Mouse (Mus musculus) intestine, postnatal 0 days (tissue): ENCODE results near the gene Hpcal4. TPM values are rescaled to one million over a fixed set of nuclear protein-coding genes. Genes with fewer than 3 reads are reported as not detected.

ENCODE experiments used
- ATAC-seq: fragments of 200-750 bp; cut with Nextera tagmentation; 2 replicates; pipeline ENCODE4 v1.8.0; 2017; ENCODE audit warnings: mild to moderate bottlenecking, moderate TSS enrichment, moderate library complexity
- H3K27ac ChIP-seq: fragments of 300-500 bp; sonication (generic); 2 replicates; pipeline ENCODE4 v1.5.1; 2014; ENCODE audit warnings: mild to moderate bottlenecking, low read depth, low read length, moderate library complexity
- H3K27me3 ChIP-seq: fragments of 300-500 bp; sonication (generic); replicated peaks from 2 replicates; pipeline ENCODE4 v1.6.1; 2014; ENCODE audit warnings: low read length, mixed read lengths; ENCODE audit not compliant: control insufficient read depth, insufficient read depth
- H3K36me3 ChIP-seq: fragments of 300-500 bp; sonication (generic); 2 replicates; pipeline ENCODE4 v1.6.1; 2014; ENCODE audit warnings: mild to moderate bottlenecking, moderate library complexity; ENCODE audit not compliant: control insufficient read depth, insufficient read depth
- H3K4me1 ChIP-seq: fragments of 300-500 bp; sonication (generic); replicated peaks from 2 replicates; pipeline ENCODE4 v1.6.1; 2014; ENCODE audit warnings: antibody characterized with exemption, low read length, mixed read lengths; ENCODE audit not compliant: control insufficient read depth, insufficient read depth
- H3K4me2 ChIP-seq: fragments of 300-500 bp; sonication (generic); replicated peaks from 2 replicates; pipeline ENCODE4 v1.6.1; 2014; ENCODE audit warnings: low read depth, mild to moderate bottlenecking, moderate library complexity
- H3K4me3 ChIP-seq: fragments of 300-500 bp; sonication (generic); 2 replicates; pipeline ENCODE4 v1.5.1; 2014; ENCODE audit warnings: low read depth, low read length
- H3K9ac ChIP-seq: fragments of 300-500 bp; sonication (generic); 2 replicates; pipeline ENCODE4 v1.6.1; 2014; ENCODE audit warnings: mild to moderate bottlenecking, low read depth, low read length
- H3K9me3 ChIP-seq: fragments of 300-500 bp; sonication (generic); 2 replicates; pipeline ENCODE4 v1.6.1; 2016; ENCODE audit warnings: mixed run types; ENCODE audit not compliant: control insufficient read depth
- CTCF ChIP-seq: sonication (generic); IDR thresholded peaks from 2 replicates; pipeline ENCODE4 v1.5.1; 2016; ENCODE audit warnings: low read depth, mild to moderate bottlenecking, control low read depth, antibody characterized with exemption, moderate library complexity
- WGBS: fragments of 180-500 bp; shearing (Covaris S2); extraction: QIAGEN DNeasy Blood & Tissue Kit; methylation state at CpG from one replicate; pipeline ENCODE4 v1.1.7; 2014; 5-methylcytosine and 5-hydroxymethylcytosine counted together
- polyA plus RNA-seq: library from polyadenylated mRNA; unstranded; fragments of >200 nt; fragmentation: Nextera tagmentation; extraction: Ambion mirVana; gene quantifications from 2 replicates; pipeline ENCODE4 v1.2.1, GENCODE M21; 2015

The Hpcal4 gene
- polyA plus RNA-seq, 1 experiment from 2014 or later = 5.0 TPM

DNA sequence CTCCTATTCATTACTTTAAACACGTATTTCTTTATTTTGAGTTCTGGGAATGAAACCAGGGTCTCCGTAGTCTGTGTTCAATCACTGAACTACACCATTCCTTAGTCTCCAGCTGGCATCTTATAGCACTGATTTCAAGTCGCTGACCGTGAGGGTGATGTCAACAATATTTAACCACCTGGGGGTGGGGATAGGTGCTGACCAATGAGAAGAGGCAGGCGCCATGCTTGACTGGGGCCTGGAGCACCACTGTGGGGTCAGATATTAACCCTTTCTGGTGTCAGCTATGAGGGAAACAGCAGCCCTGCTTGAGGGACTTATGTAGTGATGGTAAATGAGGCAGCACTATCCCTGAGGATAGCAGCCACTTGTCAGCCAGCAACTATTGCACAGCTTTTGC is 28.4 kb downstream of the Hpcal4 start:
- H3K27me3 ChIP-seq = no peaks in the 10 kb centered on the region; the same call in 1 of the 2 replicates
- WGBS = 36% methylated on average over 5 of the region's 5 CpGs
- TF ChIP-seq CTCF = no peak
- no peak for ATAC-seq
- H3K27ac ChIP-seq = no peak overlapping the region
- no peaks in the 10 kb centered on the region for H3K36me3 ChIP-seq
- H3K9me3 ChIP-seq = no peaks in the 10 kb centered on the region
- H3K4me1 ChIP-seq = no peaks in the 10 kb centered on the region
- no peak overlapping the region for H3K9ac ChIP-seq
- H3K4me3 ChIP-seq = no peak overlapping the region
- no peak overlapping the region for H3K4me2 ChIP-seq

DNA sequence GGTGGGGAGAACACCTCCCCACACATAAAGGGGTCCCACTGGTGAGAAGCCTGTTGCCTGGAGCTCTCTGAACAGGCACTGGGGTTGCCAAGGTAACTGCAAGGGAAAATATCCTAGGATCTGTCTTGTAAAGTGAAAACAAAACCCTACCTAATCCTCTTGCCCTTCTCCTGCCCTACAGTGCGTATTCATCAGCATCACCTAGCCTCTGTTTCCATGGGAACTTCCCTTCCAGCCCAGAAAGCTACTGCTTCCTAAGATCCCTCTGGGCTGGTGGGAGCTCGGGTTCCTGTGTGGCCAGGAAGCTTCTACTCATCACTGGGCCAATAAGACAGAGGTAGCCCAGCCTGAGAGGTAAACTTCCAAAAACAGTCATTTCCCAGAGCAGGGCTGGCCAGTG is 29.3 kb downstream of the Hpcal4 start:
- no peak for TF ChIP-seq CTCF
- no peak for ATAC-seq
- Histone ChIP-seq H3K36me3 (no peaks in the 10 kb centered on the region), H3K4me1 (no peaks in the 10 kb centered on the region), H3K27me3 (no peaks in the 10 kb centered on the region; the same call in 1 of the 2 replicates), H3K4me2 (no peak overlapping the region), H3K9me3 (no peaks in the 10 kb centered on the region), H3K9ac (no peak overlapping the region), H3K27ac (no peak overlapping the region), H3K4me3 (no peak overlapping the region)
- 60% methylated on average over 2 of the region's 2 CpGs for WGBS

DNA sequence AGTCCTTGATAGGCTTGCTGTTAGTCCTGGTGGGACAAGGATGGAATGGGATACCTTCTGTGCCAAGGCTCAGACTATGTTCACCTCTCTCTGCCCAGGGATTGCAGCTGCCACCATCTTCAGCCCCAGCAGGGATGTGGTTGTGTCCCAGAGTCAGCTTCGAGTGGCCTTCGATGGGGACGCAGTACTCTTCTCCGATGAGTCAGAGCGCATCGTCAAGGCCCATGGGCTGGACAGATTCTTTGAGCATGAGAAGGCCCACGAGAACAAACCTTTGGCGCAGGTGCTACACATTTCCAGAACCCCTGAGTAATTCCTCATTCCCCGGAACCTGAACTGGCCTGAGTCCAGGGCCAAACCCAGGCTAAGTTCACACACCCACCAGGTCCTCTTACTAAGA is 30.9 kb downstream of the Hpcal4 start:
- TF ChIP-seq CTCF = no peak
- WGBS = 90% methylated on average over 9 of the region's 9 CpGs
- no peak overlapping the region for H3K4me2 ChIP-seq

DNA sequence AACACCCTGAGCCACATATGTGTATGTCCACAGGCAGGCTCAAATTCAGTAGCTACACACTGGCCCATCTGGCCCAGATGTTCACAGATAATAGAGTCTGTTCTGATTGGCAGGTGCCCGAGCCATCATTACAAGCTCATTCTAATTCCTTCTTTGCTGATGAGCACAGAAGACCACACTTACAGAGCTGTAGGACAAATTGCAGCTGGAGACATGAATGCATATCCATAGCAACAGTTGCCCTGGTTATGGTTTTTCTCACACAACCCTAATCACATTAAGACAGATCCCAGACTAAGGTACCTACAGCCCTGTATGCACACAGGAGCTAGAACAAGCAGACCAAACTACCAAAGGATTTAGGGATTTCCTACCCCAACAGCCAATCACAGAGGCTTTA is 32.3 kb downstream of the Hpcal4 start:
- Histone ChIP-seq H3K4me2 (no peak overlapping the region), H3K4me1 (no peaks in the 10 kb centered on the region), H3K9me3 (no peaks in the 10 kb centered on the region), H3K4me3 (no peak overlapping the region), H3K36me3 (no peaks in the 10 kb centered on the region), H3K9ac (no peak overlapping the region), H3K27me3 (no peaks in the 10 kb centered on the region), H3K27ac (no peak overlapping the region)
- WGBS = 73% methylated on average over 1 of the region's 1 CpGs
- no peak for ATAC-seq
- TF ChIP-seq CTCF = no peak

More for the DNA sequence above, 30.9 kb downstream of the Hpcal4 start:
- no peaks in the 10 kb centered on the region for H3K4me1 ChIP-seq
- no peak overlapping the region for H3K9ac ChIP-seq
- H3K4me3 ChIP-seq = no peak overlapping the region
- no peak for ATAC-seq
- no peaks in the 10 kb centered on the region for H3K36me3 ChIP-seq
- no peaks in the 10 kb centered on the region for H3K27me3 ChIP-seq
- H3K27ac ChIP-seq = no peak overlapping the region
- no peaks in the 10 kb centered on the region for H3K9me3 ChIP-seq

DNA sequence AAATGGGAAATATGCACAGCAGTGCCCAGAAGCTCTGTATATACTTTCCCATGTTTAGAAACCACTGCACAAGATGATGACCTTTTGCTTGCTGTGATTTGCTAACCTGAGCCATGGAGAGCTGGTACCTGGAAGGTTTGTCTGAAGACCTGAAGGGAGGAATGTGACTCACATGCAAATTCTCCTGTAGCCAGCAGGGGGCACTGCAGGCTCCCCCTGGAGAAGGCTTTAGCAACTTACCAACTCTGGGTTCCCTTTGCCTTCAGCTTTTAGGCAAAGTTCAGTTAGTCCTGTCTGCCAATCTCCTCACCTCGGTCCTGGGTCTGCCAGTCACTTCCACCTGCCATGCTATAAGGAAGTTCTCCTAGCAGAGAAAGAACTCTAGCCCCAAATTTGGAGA is 33.8 kb downstream of the Hpcal4 start:
- H3K36me3 ChIP-seq = no peaks in the 10 kb centered on the region
- no peak overlapping the region for H3K27ac ChIP-seq
- H3K4me3 ChIP-seq = no peak overlapping the region
- WGBS = 11% methylated on average over 1 of the region's 1 CpGs
- ATAC-seq = no peak
- no peaks in the 10 kb centered on the region for H3K27me3 ChIP-seq
- TF ChIP-seq CTCF = peak; percentile 89
- H3K9ac ChIP-seq = no peak overlapping the region
- H3K9me3 ChIP-seq = no peaks in the 10 kb centered on the region
- no peaks in the 10 kb centered on the region for H3K4me1 ChIP-seq
- no peak overlapping the region for H3K4me2 ChIP-seq

DNA sequence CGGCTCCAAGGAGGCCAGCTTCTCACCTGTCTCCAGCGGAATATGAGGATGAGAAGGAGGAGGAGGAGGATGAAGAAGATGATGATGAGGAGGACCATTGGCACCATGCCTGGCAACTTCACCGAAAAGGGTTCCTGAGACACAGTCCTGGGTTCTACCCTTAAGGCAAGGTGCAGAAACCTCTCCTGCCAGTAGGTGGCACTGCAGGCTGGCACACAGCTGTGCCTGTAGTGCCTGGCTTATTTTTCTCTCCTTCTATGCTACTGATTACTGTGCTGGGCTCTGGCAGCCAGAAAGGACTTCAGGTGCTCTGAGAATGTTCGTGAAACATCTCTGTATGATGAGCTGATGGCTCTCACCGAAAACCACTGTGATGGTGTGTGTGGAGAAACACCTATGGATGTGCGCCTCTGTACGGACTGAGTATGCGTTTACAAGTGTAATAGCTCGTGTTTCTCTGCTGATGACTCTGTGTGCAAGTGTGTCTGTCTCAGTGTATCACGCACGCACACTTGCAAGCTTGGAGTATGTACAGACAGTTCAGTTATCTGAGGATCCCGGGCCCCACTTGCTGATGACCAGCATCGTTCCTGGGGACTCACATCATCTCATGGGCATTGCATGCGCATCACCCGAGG is 36.8 kb downstream of the Hpcal4 start:
- Histone ChIP-seq H3K27ac (no peak overlapping the region), H3K9ac (no peak overlapping the region), H3K36me3 (no peaks in the 10 kb centered on the region), H3K4me2 (no peak overlapping the region), H3K27me3 (no peaks in the 10 kb centered on the region), H3K4me1 (no peaks in the 10 kb centered on the region), H3K9me3 (no peaks in the 10 kb centered on the region), H3K4me3 (no peak overlapping the region)
- TF ChIP-seq CTCF = peak; percentile 97
- no peak for ATAC-seq
- 66% methylated on average over 15 of the region's 15 CpGs for WGBS

DNA sequence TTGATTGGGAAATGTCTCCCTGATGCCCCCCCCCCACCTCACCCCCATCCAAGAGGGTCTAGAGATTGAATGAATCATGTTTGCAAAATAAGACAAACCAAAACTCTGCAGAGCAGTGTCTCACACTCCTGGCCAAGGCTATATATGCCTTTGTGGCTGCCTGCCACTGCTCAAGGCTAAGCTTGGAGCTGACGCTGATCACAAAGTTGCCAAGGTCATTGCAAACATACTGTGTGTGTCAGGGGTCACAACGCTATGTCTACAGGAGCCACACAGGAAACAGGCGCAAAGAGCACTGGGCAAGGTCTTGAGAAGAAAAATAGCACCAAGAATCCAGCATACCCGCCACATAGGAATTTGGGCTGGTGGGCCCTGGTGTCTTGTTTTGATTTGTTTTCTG is 37.6 kb downstream of the Hpcal4 start:
- no peak for TF ChIP-seq CTCF
- 85% methylated on average over 4 of the region's 4 CpGs for WGBS

More for the DNA sequence above, 37.6 kb downstream of the Hpcal4 start:
- no peaks in the 10 kb centered on the region for H3K9me3 ChIP-seq
- no peak overlapping the region for H3K9ac ChIP-seq
- H3K27ac ChIP-seq = no peak overlapping the region
- no peak for ATAC-seq
- H3K27me3 ChIP-seq = no peaks in the 10 kb centered on the region
- H3K4me1 ChIP-seq = no peaks in the 10 kb centered on the region
- no peak overlapping the region for H3K4me3 ChIP-seq
- H3K4me2 ChIP-seq = no peak overlapping the region
- H3K36me3 ChIP-seq = no peaks in the 10 kb centered on the region
